In genomic region chr12:118301072-118301865, GRCm38 (mm10) we compare ENCODE assay signal across 7 mouse cellular contexts. TPM values are rescaled to one million over a fixed set of nuclear protein-coding genes. Genes with fewer than 3 reads are reported as not detected.
DNase-seq lines count a peak whose midpoint lies in the region; ATAC-seq lines count a peak whose summit lies in the region.

Gene Sp4 (minus strand): TSS chr12:118301440.

- H3K4me2 ChIP-seq in intestine, embryonic 15.5 days (replicated peaks): peak within 1 kb of the TSS; percentile 81

- peak within 1 kb of the TSS; percentile 65 for H3K9ac ChIP-seq in intestine, embryonic 15.5 days

- H3K9me3 ChIP-seq in intestine, embryonic 15.5 days: no peaks in the 10 kb centered on the region
- no peaks in the 10 kb centered on the region for H3K9me3 ChIP-seq in midbrain, embryonic 10.5 days (replicated peaks)

- peak; percentile 92 for ATAC-seq in intestine, embryonic 15.5 days

- H3K27me3 ChIP-seq in intestine, embryonic 15.5 days (replicated peaks): no peaks in the 10 kb centered on the region
- no peaks in the 10 kb centered on the region for H3K27me3 ChIP-seq in midbrain, embryonic 10.5 days (ENCODE audit: low read depth, poor library complexity, severe bottlenecking)

- 0% methylated on average over 63 of the region's 78 CpGs for WGBS in intestine, embryonic 15.5 days
- WGBS in midbrain, embryonic 10.5 days: under 1% methylated on average over 68 of the region's 78 CpGs

- intact Hi-C loops in gastrocnemius, postnatal 36 days (cut with DNase I): loop anchor here (5.0 to 10.0 kb wide), 3 partner anchors 104 to 306 kb away; partner anchors contain the start of gene Dnah11
- intact Hi-C loops in left cerebral cortex, postnatal 25 days (cut with DNase I): loop anchor here (5.0 to 10.0 kb wide), 4 partner anchors 71 to 546 kb away; partner anchors contain the start of gene Sp8

- no peaks in the 10 kb centered on the region for H3K36me3 ChIP-seq in intestine, embryonic 15.5 days
- peaks cover 13% of the 10 kb centered on the region for H3K36me3 ChIP-seq in midbrain, embryonic 10.5 days

- peak; percentile 97 for DNase-seq in adrenal gland, adult 2 months
- peak; percentile 84 for DNase-seq in embryo, embryonic 11.5 days (ENCODE audit: low read depth, low spot score)
- DNase-seq in gastrocnemius, postnatal 36 days: peak; percentile 84 to 90
- peak; percentile 94 to 95 for DNase-seq in left cerebral cortex, postnatal 25 days (ENCODE audit: low spot score in 2 of 2)
- peak; percentile 96 for DNase-seq in midbrain, embryonic 10.5 days (ENCODE audit: low spot score)
- DNase-seq in right cerebral cortex, postnatal 4 days: peak; percentile 90

- peaks cover 10% of the 10 kb centered on the region; the same call in 1 of the 2 replicates for H3K4me1 ChIP-seq in intestine, embryonic 15.5 days (replicated peaks)
- H3K4me1 ChIP-seq in midbrain, embryonic 10.5 days: peaks cover 51% of the 10 kb centered on the region

- peak within 1 kb of the TSS; percentile 65 for H3K4me3 ChIP-seq in intestine, embryonic 15.5 days (replicated peaks)
- peak within 1 kb of the TSS; percentile 86 for H3K4me3 ChIP-seq in midbrain, embryonic 10.5 days

- H3K27ac ChIP-seq in intestine, embryonic 15.5 days: peak within 1 kb of the TSS; percentile 92
- peak within 1 kb of the TSS; percentile 97 for H3K27ac ChIP-seq in midbrain, embryonic 10.5 days (replicated peaks)

RNA-seq across cellular contexts. Expression of gene Sp4, which starts in this region (rescaled TPM):
- 1 to 10 TPM; 7.4 to 7.8 TPM for total RNA-seq in adrenal gland, adult 2 months (2021)
- 1.3 and 1.8 TPM in 2 replicates for polyA plus RNA-seq in adrenal gland, adult 2 months (2012; rRNA removed)
- total RNA-seq in gastrocnemius, postnatal 36 days (2021): 1 to 10 TPM; 6.7 to 9.5 TPM
- polyA plus RNA-seq in intestine, embryonic 15.5 days (2015; fragmentation: Nextera tagmentation; extraction: Ambion mirVana): 5.6 and 5.9 TPM in 2 replicates
- total RNA-seq in left cerebral cortex, postnatal 25 days (2021): 10 to 100 TPM; 29.6 to 31.2 TPM
- 10.2 and 15.1 TPM in 2 replicates for polyA plus RNA-seq in midbrain, embryonic 10.5 days (2016; fragmentation: Nextera tagmentation; extraction: Ambion mirVana)

Comparison
In these comparisons a context has a peak if more than half of its experiments do, and no peak if none do; other contexts are left out.
1. Peak in every context shown above with its lines: DNase-seq, ATAC-seq, H3K4me3 ChIP-seq and H3K27ac ChIP-seq.